Mouse (Mus musculus): ENCODE measurements around the gene Golim4. TPM values are rescaled to one million over a fixed set of nuclear protein-coding genes. Genes with fewer than 3 reads are reported as not detected.
A peak's percentile ranks its signal among the peaks of the same experiment; 100 is the strongest.
"Not testable (repeated sequence)": the region's sequence is repeated elsewhere in the genome, so short reads cannot be mapped to it uniquely, and the experiment has no call there.

Golim4 gene
- polyA plus RNA-seq (2015; fragmentation: Nextera tagmentation; extraction: Ambion mirVana): 20.5 and 23.7 TPM in 2 replicates

DNA sequence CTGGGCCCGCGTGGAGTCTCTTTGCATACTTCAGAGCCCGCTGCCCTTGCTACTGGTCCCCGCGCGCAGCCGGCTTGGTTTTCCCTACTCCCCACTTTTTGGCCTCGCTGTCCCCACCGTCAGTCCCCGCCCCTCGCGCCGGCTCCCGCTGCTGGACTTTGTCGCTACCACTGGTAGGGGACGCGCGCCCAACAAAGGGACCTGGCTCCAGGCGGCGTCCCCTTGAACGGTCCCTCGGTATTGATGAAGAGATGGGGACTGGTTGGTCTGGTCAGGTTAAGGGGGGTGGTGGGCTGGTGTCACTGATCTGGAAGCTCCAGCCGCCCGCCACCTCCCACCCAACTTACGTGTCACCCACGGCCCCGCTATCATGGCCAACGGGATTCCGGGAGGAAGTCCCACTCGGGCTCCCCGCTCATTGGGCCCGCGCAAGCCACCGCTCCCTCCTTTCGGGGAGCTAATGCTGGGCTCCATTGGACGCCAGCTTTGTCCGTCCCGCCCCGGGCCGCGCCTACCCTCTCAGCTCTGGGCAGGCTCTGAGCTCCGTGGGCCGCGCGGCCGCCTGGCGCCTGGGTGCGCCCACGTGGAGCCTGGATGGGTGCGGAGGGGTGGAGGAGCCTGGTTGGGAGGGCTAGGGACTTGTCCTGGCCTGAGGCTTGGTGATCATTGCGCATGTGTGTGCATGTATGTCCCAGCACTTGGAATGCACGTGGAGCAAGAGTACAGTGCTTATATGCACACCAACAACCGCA, at the start of gene Golim4:
Gene Golim4 (minus strand): TSS at position 399 of the 752 bp plus-strand sequence.
- Histone ChIP-seq H3K4me2 (ENCODE audit: low read length) (peak within 1 kb of the TSS; percentile 91), H3K27me3 (replicated peaks; ENCODE audit: control insufficient read depth, insufficient read depth, low read length) (no peaks in the 10 kb centered on the region), H3K4me1 (ENCODE audit: control insufficient read depth, insufficient read depth, low read depth, low read length) (peaks cover 16% of the 10 kb centered on the region), H3K27ac (ENCODE audit: low read depth, low read length) (peak within 1 kb of the TSS; percentile 81), H3K4me3 (ENCODE audit: low read length) (peak within 1 kb of the TSS; percentile 82), H3K9ac (ENCODE audit: low read depth, low read length) (peak within 1 kb of the TSS; percentile 75), H3K9me3 (ENCODE audit: control insufficient read depth, low read length) (no peaks in the 10 kb centered on the region), H3K36me3 (ENCODE audit: control insufficient read depth, insufficient read depth, low read length) (no peaks in the 10 kb centered on the region)
- under 1% methylated on average over 53 of the region's 53 CpGs for whole genome bisulfite sequencing
- ATAC-seq: peak; percentile 100

GRCm38 (mm10) chr3:76005621-76006020, 48.9 kb upstream of the Golim4 start:
- WGBS: 89% methylated on average over 5 of the region's 5 CpGs
- Histone ChIP-seq H3K9ac (ENCODE audit: low read depth, low read length) (no peak overlapping the region), H3K27ac (ENCODE audit: low read depth, low read length) (no peak overlapping the region)

GRCm38 (mm10) chr3:76001156-76001555, 44.4 kb upstream of the Golim4 start:
- H3K9ac ChIP-seq (ENCODE audit: low read depth, low read length): no peak overlapping the region
- 51% methylated on average over 4 of the region's 4 CpGs for WGBS
- ATAC-seq: peak; percentile 85
- no peaks in the 10 kb centered on the region for H3K27me3 ChIP-seq (replicated peaks; ENCODE audit: control insufficient read depth, insufficient read depth, low read length)
- H3K9me3 ChIP-seq (ENCODE audit: control insufficient read depth, low read length): 0 out of 2 replicates have a peak, but pooled peaks cover 3% of the 10 kb centered on the region
- no peak overlapping the region for H3K4me3 ChIP-seq (ENCODE audit: low read length)
- H3K27ac ChIP-seq (ENCODE audit: low read depth, low read length): no peak overlapping the region
- H3K36me3 ChIP-seq (ENCODE audit: control insufficient read depth, insufficient read depth, low read length): no peaks in the 10 kb centered on the region
- no peak overlapping the region for H3K4me2 ChIP-seq (ENCODE audit: low read length)
- H3K4me1 ChIP-seq (ENCODE audit: control insufficient read depth, insufficient read depth, low read depth, low read length): no peaks in the 10 kb centered on the region

More at GRCm38 (mm10) chr3:76005621-76006020, 48.9 kb upstream of the Golim4 start:
- 0 out of 2 replicates have a peak, but pooled peaks cover 3% of the 10 kb centered on the region for H3K9me3 ChIP-seq (ENCODE audit: control insufficient read depth, low read length)
- no peaks in the 10 kb centered on the region for H3K4me1 ChIP-seq (ENCODE audit: control insufficient read depth, insufficient read depth, low read depth, low read length)
- no peak for ATAC-seq
- H3K4me3 ChIP-seq (ENCODE audit: low read length): no peak overlapping the region
- no peak overlapping the region for H3K4me2 ChIP-seq (ENCODE audit: low read length)
- H3K36me3 ChIP-seq (ENCODE audit: control insufficient read depth, insufficient read depth, low read length): no peaks in the 10 kb centered on the region
- no peaks in the 10 kb centered on the region for H3K27me3 ChIP-seq (replicated peaks; ENCODE audit: control insufficient read depth, insufficient read depth, low read length)

- H3K9ac ChIP-seq (ENCODE audit: low read depth, low read length): no peak overlapping the region
- no peak overlapping the region for H3K4me3 ChIP-seq (ENCODE audit: low read length)
- no peaks in the 10 kb centered on the region for H3K27me3 ChIP-seq (replicated peaks; ENCODE audit: control insufficient read depth, insufficient read depth, low read length)
- no peak overlapping the region for H3K4me2 ChIP-seq (ENCODE audit: low read length)
- no peaks in the 10 kb centered on the region for H3K36me3 ChIP-seq (ENCODE audit: control insufficient read depth, insufficient read depth, low read length)
- no peak for ATAC-seq
- no peaks in the 10 kb centered on the region for H3K4me1 ChIP-seq (ENCODE audit: control insufficient read depth, insufficient read depth, low read depth, low read length)
- WGBS: 68% methylated on average over 2 of the region's 2 CpGs
- H3K9me3 ChIP-seq (ENCODE audit: control insufficient read depth, low read length): 0 out of 2 replicates have a peak, but pooled peaks cover 3% of the 10 kb centered on the region
- H3K27ac ChIP-seq (ENCODE audit: low read depth, low read length): no peak overlapping the region
These were observed 43.7 kb upstream of the Golim4 start for GRCm38 (mm10) chr3:76000481-76000880.

DNA sequence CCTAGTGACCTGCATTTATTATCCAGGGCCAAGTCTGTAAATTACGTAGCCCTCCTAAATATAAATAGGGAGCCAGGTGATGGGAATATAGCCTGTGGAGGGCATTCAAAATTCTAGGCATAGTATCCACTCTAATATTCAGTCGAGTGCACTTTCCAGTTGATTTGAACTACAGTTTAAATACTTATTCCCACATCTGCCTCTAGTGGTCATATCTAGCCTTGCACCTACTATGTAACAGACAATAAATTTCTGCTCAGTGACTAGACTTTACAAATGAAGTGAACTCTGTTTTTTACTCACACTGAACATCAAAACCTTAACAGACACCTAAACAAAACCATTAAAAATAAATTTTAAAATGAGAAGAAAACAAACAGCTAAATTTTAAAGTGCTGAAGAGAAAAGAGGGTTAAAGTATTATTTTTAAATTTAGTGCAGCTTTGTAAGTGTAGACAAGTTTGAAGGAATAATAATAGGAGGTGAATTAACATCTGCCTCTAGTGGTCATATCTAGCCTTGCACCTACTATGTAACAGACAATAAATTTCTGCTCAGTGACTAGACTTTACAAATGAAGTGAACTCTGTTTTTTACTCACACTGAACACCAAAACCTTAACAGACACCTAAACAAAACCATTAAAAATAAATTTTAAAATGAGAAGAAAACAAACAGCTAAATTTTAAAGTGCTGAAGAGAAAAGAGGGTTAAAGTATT, 24.4 kb upstream of the Golim4 start:
- H3K27me3 ChIP-seq (replicated peaks; ENCODE audit: control insufficient read depth, insufficient read depth, low read length); H3K27ac ChIP-seq (ENCODE audit: low read depth, low read length); H3K9me3 ChIP-seq (ENCODE audit: control insufficient read depth, low read length); H3K4me2 ChIP-seq (ENCODE audit: low read length); H3K4me3 ChIP-seq (ENCODE audit: low read length); H3K4me1 ChIP-seq (ENCODE audit: control insufficient read depth, insufficient read depth, low read depth, low read length); H3K9ac ChIP-seq (ENCODE audit: low read depth, low read length); H3K36me3 ChIP-seq (ENCODE audit: control insufficient read depth, insufficient read depth, low read length); ATAC-seq: not testable (repeated sequence)
- 90% methylated on average over 2 of the region's 2 CpGs for WGBS

- not testable (repeated sequence) for H3K4me3 ChIP-seq (ENCODE audit: low read length); H3K36me3 ChIP-seq (ENCODE audit: control insufficient read depth, insufficient read depth, low read length); H3K4me2 ChIP-seq (ENCODE audit: low read length); H3K9me3 ChIP-seq (ENCODE audit: control insufficient read depth, low read length); H3K27ac ChIP-seq (ENCODE audit: low read depth, low read length); H3K27me3 ChIP-seq (replicated peaks; ENCODE audit: control insufficient read depth, insufficient read depth, low read length); H3K4me1 ChIP-seq (ENCODE audit: control insufficient read depth, insufficient read depth, low read depth, low read length); H3K9ac ChIP-seq (ENCODE audit: low read depth, low read length); ATAC-seq
- 90% methylated on average over 2 of the region's 2 CpGs for WGBS
These were observed 6.3 kb upstream of the Golim4 start for GRCm38 (mm10) chr3:75962784-75963772.

DNA sequence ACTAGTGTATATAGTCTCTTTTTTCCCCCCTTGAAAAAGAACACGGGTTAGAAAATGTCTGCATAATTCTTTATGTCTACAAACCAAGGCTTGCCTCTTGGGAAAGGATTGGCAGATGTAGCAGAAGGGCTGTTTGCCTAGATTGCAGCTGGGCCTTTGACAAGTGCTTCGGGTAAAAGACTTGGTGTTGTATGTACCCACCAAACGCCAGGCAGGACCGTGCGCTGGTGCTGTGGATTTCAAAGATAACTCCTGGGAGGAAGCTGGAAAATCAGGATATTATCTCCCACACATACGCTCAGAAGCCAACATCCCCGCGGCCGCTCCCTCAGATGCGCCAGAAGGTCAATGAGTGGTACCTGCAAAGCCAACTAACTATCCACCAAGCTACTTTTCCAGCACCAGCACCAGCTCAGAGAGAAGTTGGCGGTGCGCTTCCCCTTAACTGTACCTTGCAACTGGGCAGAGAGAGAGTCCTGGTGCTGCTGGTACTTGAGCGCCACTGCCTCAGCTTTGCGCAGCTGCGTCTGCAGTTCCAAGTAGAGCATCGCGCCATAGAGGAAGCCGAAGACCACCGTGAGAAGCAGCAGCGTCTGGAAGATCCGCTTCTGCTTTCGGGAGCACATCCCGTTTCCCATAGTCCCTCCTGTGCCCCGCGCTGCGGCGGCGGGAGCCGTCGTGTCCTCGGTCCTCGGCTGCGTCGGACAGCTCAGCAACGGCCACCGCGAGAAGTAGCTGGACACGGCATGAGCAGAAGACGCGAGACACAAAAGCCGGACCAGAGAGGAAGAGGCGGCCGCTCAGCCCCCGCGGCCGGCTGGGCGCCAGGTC, 873 bp downstream of the Golim4 start:
- ATAC-seq: peak; percentile 38
- H3K27ac ChIP-seq (ENCODE audit: low read depth, low read length): peak overlapping the region; percentile 81

DNA sequence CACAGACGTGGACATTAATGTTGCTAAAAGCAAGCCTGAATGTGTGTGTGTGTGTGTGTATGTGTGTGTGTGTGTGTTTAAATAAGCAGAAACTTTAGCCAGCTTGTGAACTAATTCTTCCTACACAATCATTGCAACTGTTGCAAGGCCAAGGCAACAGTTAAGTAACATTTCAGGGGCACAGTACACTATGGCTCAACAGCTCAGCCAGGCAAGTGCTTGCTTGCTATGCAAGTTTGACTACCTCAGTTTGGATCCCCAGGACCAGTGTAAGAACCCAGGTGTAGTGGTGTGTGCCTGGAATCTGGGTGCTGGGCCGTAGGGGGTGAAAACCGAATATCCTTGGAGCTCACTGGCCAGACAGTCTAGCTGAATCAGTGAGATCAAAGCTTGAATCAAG, 2.6 kb downstream of the Golim4 start:
- WGBS: 71% methylated on average over 3 of the region's 3 CpGs
- Histone ChIP-seq H3K27ac (ENCODE audit: low read depth, low read length) (no peak overlapping the region), H3K4me2 (ENCODE audit: low read length) (peak overlapping the region; percentile 91), H3K9ac (ENCODE audit: low read depth, low read length) (peak overlapping the region; percentile 45; the same call in 1 of the 2 replicates), H3K36me3 (ENCODE audit: control insufficient read depth, insufficient read depth, low read length) (no peaks in the 10 kb centered on the region), H3K9me3 (ENCODE audit: control insufficient read depth, low read length) (no peaks in the 10 kb centered on the region), H3K27me3 (replicated peaks; ENCODE audit: control insufficient read depth, insufficient read depth, low read length) (no peaks in the 10 kb centered on the region), H3K4me1 (ENCODE audit: control insufficient read depth, insufficient read depth, low read depth, low read length) (peaks cover 16% of the 10 kb centered on the region), H3K4me3 (ENCODE audit: low read length) (peak overlapping the region; percentile 9; the same call in 1 of the 2 replicates)
- no peak for ATAC-seq

More for the DNA sequence above, 873 bp downstream of the Golim4 start:
- Histone ChIP-seq H3K4me3 (ENCODE audit: low read length) (peak overlapping the region; percentile 82), H3K4me1 (ENCODE audit: control insufficient read depth, insufficient read depth, low read depth, low read length) (peaks cover 16% of the 10 kb centered on the region), H3K9me3 (ENCODE audit: control insufficient read depth, low read length) (no peaks in the 10 kb centered on the region), H3K9ac (ENCODE audit: low read depth, low read length) (peak overlapping the region; percentile 75), H3K4me2 (ENCODE audit: low read length) (peak overlapping the region; percentile 91), H3K36me3 (ENCODE audit: control insufficient read depth, insufficient read depth, low read length) (no peaks in the 10 kb centered on the region), H3K27me3 (replicated peaks; ENCODE audit: control insufficient read depth, insufficient read depth, low read length) (no peaks in the 10 kb centered on the region)
- WGBS: under 1% methylated on average over 40 of the region's 47 CpGs
